Mouse (Mus musculus) MEL (cell line): Measurements from ENCODE around the gene Me3. TPM values are rescaled to one million over a fixed set of nuclear protein-coding genes. Genes with fewer than 3 reads are reported as not detected.

Experiments
- DNase-seq: peaks from one replicate; pipeline ENCODE4 v3.0.0; 2011; ENCODE audit warnings: low read depth, low spot score
- H3K27ac ChIP-seq: 2 replicates; pipeline ENCODE4 v1.5.1; 2012; ENCODE audit warnings: low read depth, mild to moderate bottlenecking, control low read depth, low read length, moderate library complexity; ENCODE audit not compliant: control insufficient read depth
- H3K27me3 ChIP-seq, 2 experiments: fragments of 150-350 bp in 1 of 2; sonication (generic) in 1 of 2; 2 replicates each; pipeline ENCODE4 v1.6.1; 2012; ENCODE audit warnings: low read length in 2 of 2, mild to moderate bottlenecking in 2 of 2, improper control_type of control experiment in 1 of 2, moderate library complexity in 1 of 2; ENCODE audit not compliant: insufficient read depth in 2 of 2, control insufficient read depth in 1 of 2
- H3K36me3 ChIP-seq, 2 experiments: 2 replicates each; pipeline ENCODE4 v1.6.1; 2012 to 2014; ENCODE audit warnings: low read length in 2 of 2, improper control_type of control experiment in 1 of 2, inconsistent platforms in 1 of 2, mild to moderate bottlenecking in 1 of 2; ENCODE audit not compliant: insufficient read depth in 2 of 2, control insufficient read depth in 1 of 2
- H3K4me1 ChIP-seq, 2 experiments: fragments of 150-350 bp in 1 of 2; sonication (generic) in 1 of 2; 2 replicates each; pipeline ENCODE4 v1.6.1; 2012; ENCODE audit warnings: low read length in 2 of 2, improper control_type of control experiment in 1 of 2, mild to moderate bottlenecking in 1 of 2; ENCODE audit not compliant: insufficient read depth in 2 of 2, control insufficient read depth in 1 of 2
- H3K4me3 ChIP-seq, 2 experiments: fragments of 150-350 bp in 1 of 2; sonication (generic) in 1 of 2; 2 replicates each; pipeline ENCODE4 v1.5.1; 2012; ENCODE audit warnings: low read depth in 2 of 2, low read length in 2 of 2, mild to moderate bottlenecking in 2 of 2, moderate library complexity in 2 of 2, control low read depth in 1 of 2, improper control_type of control experiment in 1 of 2; ENCODE audit not compliant: control insufficient read depth in 1 of 2, insufficient read depth in 1 of 2
- H3K79me2 ChIP-seq: 2 replicates; pipeline ENCODE4 v1.6.1; 2012; ENCODE audit warnings: mild to moderate bottlenecking, low read length, moderate library complexity; ENCODE audit not compliant: control insufficient read depth, poor library complexity, insufficient read depth
- H3K9ac ChIP-seq: 2 replicates; pipeline ENCODE4 v1.6.1; 2012; ENCODE audit warnings: low read depth, mild to moderate bottlenecking, control low read depth, low read length, moderate library complexity; ENCODE audit not compliant: control insufficient read depth, poor library complexity, severe bottlenecking
- H3K9me3 ChIP-seq: fragments of 150-350 bp; sonication (generic); replicated peaks from 2 replicates; pipeline ENCODE4 v1.6.1; 2012; ENCODE audit warnings: mild to moderate bottlenecking, low read length, improper control_type of control experiment, moderate library complexity; ENCODE audit not compliant: insufficient read depth
- BHLHE40 ChIP-seq: IDR thresholded peaks from 2 replicates; pipeline ENCODE4 v1.6.1; 2012; ENCODE audit warnings: low read depth, mild to moderate bottlenecking, inconsistent platforms, low read length, improper control_type of control experiment, borderline replicate concordance
- CHD2 ChIP-seq: IDR thresholded peaks from 2 replicates; pipeline ENCODE4 v1.6.1; 2011; ENCODE audit warnings: low read length, improper control_type of control experiment
- CTCF ChIP-seq, 3 experiments: IDR thresholded peaks in 2 of 3; conservative IDR thresholded peaks in 1 of 3; 2 replicates each; pipeline ENCODE4 v1.5.1; 2011 to 2012; ENCODE audit warnings: low read length in 3 of 3, low read depth in 2 of 3, mild to moderate bottlenecking in 2 of 3, improper control_type of control experiment in 1 of 3, inconsistent platforms in 1 of 3, mixed read lengths in 1 of 3, moderate library complexity in 1 of 3; ENCODE audit not compliant: control insufficient read depth in 1 of 3, insufficient read depth in 1 of 3, poor library complexity in 1 of 3, severe bottlenecking in 1 of 3
- E2F4 ChIP-seq: IDR thresholded peaks from 2 replicates; pipeline ENCODE4 v1.6.1; 2011; ENCODE audit warnings: low read depth, low read length, improper control_type of control experiment, borderline replicate concordance
- ELF1 ChIP-seq: IDR thresholded peaks from 2 replicates; pipeline ENCODE4 v1.6.1; 2014; ENCODE audit warnings: low read depth, mild to moderate bottlenecking, inconsistent platforms, low read length, improper control_type of control experiment, moderate library complexity
- EP300 ChIP-seq, 2 experiments: IDR thresholded peaks; 2 replicates each; pipeline ENCODE4 v1.6.1; 2011; ENCODE audit warnings: improper control_type of control experiment in 2 of 2, low read length in 2 of 2, low read depth in 1 of 2, mild to moderate bottlenecking in 1 of 2
- ETS1 ChIP-seq: IDR thresholded peaks from 2 replicates; pipeline ENCODE4 v1.6.1; 2012; ENCODE audit warnings: low read depth, mild to moderate bottlenecking, inconsistent platforms, low read length, improper control_type of control experiment, moderate library complexity
- GATA1 ChIP-seq: IDR thresholded peaks from 2 replicates; pipeline ENCODE4 v1.6.1; 2011; ENCODE audit warnings: low read depth, low read length, improper control_type of control experiment
- HCFC1 ChIP-seq: IDR thresholded peaks from 2 replicates; pipeline ENCODE4 v1.6.1; 2012; ENCODE audit warnings: low read depth, mild to moderate bottlenecking, inconsistent platforms, low read length, improper control_type of control experiment, moderate library complexity
- KAT2A ChIP-seq: conservative IDR thresholded peaks from 2 replicates; pipeline ENCODE4 v1.6.1; 2012; ENCODE audit warnings: low read depth, low read length, improper control_type of control experiment, inconsistent platforms
- MAFK ChIP-seq: IDR thresholded peaks from 2 replicates; pipeline ENCODE4 v1.6.1; 2011; ENCODE audit warnings: low read depth, mild to moderate bottlenecking, low read length, improper control_type of control experiment, borderline replicate concordance
- MAX ChIP-seq: IDR thresholded peaks from 2 replicates; pipeline ENCODE4 v1.6.1; 2011; ENCODE audit warnings: low read length, improper control_type of control experiment
- MYB ChIP-seq: IDR thresholded peaks from 2 replicates; pipeline ENCODE4 v1.6.1; 2011; ENCODE audit warnings: mild to moderate bottlenecking, low read depth, low read length, improper control_type of control experiment
- NELFE ChIP-seq: IDR thresholded peaks from 2 replicates; pipeline ENCODE4 v1.6.1; 2011; ENCODE audit warnings: low read depth, low read length, improper control_type of control experiment
- NRF1 ChIP-seq: IDR thresholded peaks from 2 replicates; pipeline ENCODE4 v1.6.1; 2014; ENCODE audit warnings: low read depth, mild to moderate bottlenecking, inconsistent platforms, low read length, improper control_type of control experiment, moderate library complexity; ENCODE audit not compliant: poor library complexity, insufficient read depth, severe bottlenecking
- POLR2A ChIP-seq, 2 experiments: IDR thresholded peaks; 2 replicates each; pipeline ENCODE4 v1.6.1; 2011 to 2012; ENCODE audit warnings: low read length in 2 of 2, mild to moderate bottlenecking in 2 of 2, control low read depth in 1 of 2, improper control_type of control experiment in 1 of 2, low read depth in 1 of 2, moderate library complexity in 1 of 2; ENCODE audit not compliant: control insufficient read depth in 1 of 2, insufficient read depth in 1 of 2, poor library complexity in 1 of 2
- POLR2AphosphoS5 ChIP-seq: IDR thresholded peaks from 2 replicates; pipeline ENCODE4 v1.6.1; 2012; ENCODE audit warnings: low read depth, borderline replicate concordance, mild to moderate bottlenecking, inconsistent platforms, low read length, moderate library complexity, mixed read lengths
- SIN3A ChIP-seq: IDR thresholded peaks from 2 replicates; pipeline ENCODE4 v1.6.1; 2012; ENCODE audit warnings: low read length, improper control_type of control experiment, inconsistent platforms
- SMC3 ChIP-seq: IDR thresholded peaks from 2 replicates; pipeline ENCODE4 v1.6.1; 2011; ENCODE audit warnings: low read depth, low read length, improper control_type of control experiment
- TBP ChIP-seq: IDR thresholded peaks from 2 replicates; pipeline ENCODE4 v1.8.0; 2011; ENCODE audit warnings: low read depth, low read length, improper control_type of control experiment
- UBTF ChIP-seq: IDR thresholded peaks from 2 replicates; pipeline ENCODE4 v1.6.1; 2012; ENCODE audit warnings: low read depth, mild to moderate bottlenecking, inconsistent platforms, low read length, improper control_type of control experiment, moderate library complexity, borderline replicate concordance; ENCODE audit not compliant: insufficient read depth
- USF1 ChIP-seq: IDR thresholded peaks from 2 replicates; pipeline ENCODE4 v1.6.1; 2014; ENCODE audit warnings: low read depth, mild to moderate bottlenecking, inconsistent platforms, low read length, improper control_type of control experiment, moderate library complexity
- ZC3H11A ChIP-seq: IDR thresholded peaks from 2 replicates; pipeline ENCODE4 v1.6.1; 2012; ENCODE audit warnings: low read depth, mild to moderate bottlenecking, inconsistent platforms, low read length, improper control_type of control experiment
- ZKSCAN1 ChIP-seq: IDR thresholded peaks from 2 replicates; pipeline ENCODE4 v1.6.1; 2012; ENCODE audit warnings: low read depth, mild to moderate bottlenecking, inconsistent platforms, low read length, improper control_type of control experiment, moderate library complexity
- ZMIZ1 ChIP-seq: IDR thresholded peaks from 2 replicates; pipeline ENCODE4 v1.6.1; 2012; ENCODE audit warnings: low read depth, mild to moderate bottlenecking, inconsistent platforms, low read length, improper control_type of control experiment, moderate library complexity
- polyA plus RNA-seq, 2 experiments: library from polyadenylated mRNA; stranded (reverse) in 1 of 2; unstranded in 1 of 2; fragments of >175 nt in 1 of 2; fragments of >200 nt in 1 of 2; gene quantifications; 2 replicates each; pipeline versions ENCODE4 v1.2.1 to v1.2.4; 2012; ENCODE audit warnings: low replicate concordance in 2 of 2, low read depth in 1 of 2; ENCODE audit not compliant: insufficient read length in 2 of 2, insufficient read depth in 1 of 2, missing spikeins in 1 of 2
- total RNA-seq: library from RNA; depleted of rRNA; stranded (reverse); fragments of 300-350 nt; gene quantifications from 2 replicates; pipeline ENCODE4 v1.2.3, GENCODE M21; 2012

Me3 gene
- total and polyA plus RNA-seq, 3 experiments: 0.35 TPM; not detected in 2

DNA sequence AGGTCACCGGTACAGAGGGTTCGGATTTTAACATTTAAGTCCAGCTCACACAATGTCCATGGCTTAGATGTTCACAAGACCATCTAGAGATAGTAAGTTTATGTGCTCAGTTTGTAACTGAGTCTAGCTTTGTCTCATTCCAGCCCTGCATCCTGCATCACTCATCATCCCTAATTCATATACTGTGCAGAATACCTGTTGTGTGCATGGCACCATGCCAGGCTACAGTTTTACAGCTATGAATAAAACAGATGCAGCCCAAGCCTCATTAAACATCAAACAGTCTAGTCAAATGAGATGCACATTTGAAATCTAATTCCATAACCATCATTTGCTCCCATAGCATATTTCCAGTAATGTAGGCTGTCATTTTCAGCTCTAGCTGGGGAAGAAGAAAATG is 143.7 kb downstream of the Me3 start:
- H3K36me3 ChIP-seq: no peaks in the 10 kb centered on the region
- TF ChIP-seq EP300 (IDR thresholded peaks at IDR 0.05; ENCODE audit: low read depth in 1 of 2, low read length in 2 of 2): no peak
- no peak for TF ChIP-seq GATA1
- TF ChIP-seq ETS1: no peak
- TF ChIP-seq ELF1: no peak
- TF ChIP-seq USF1: no peak
- TF ChIP-seq MAX: no peak
- no peak for TF ChIP-seq POLR2AphosphoS5
- TF ChIP-seq TBP: no peak
- no peak for TF ChIP-seq ZMIZ1
- TF ChIP-seq POLR2A (IDR thresholded peaks at IDR 0.05; ENCODE audit: control insufficient read depth in 1 of 2, insufficient read depth in 1 of 2, low read depth in 1 of 2, low read length in 2 of 2, poor library complexity in 1 of 2): no peak
- TF ChIP-seq CHD2: no peak
- TF ChIP-seq ZKSCAN1: no peak
- no peak for TF ChIP-seq MAFK
- TF ChIP-seq SIN3A: no peak
- TF ChIP-seq NRF1: no peak
- no peak for TF ChIP-seq MYB
- TF ChIP-seq SMC3: no peak
- TF ChIP-seq E2F4: no peak
- no peak for TF ChIP-seq CTCF (IDR thresholded peaks at IDR 0.05 in 2 of 3, conservative IDR thresholded peaks at IDR 0.05 in 1 of 3; ENCODE audit: control insufficient read depth in 1 of 3, insufficient read depth in 1 of 3, low read depth in 2 of 3, low read length in 3 of 3, poor library complexity in 1 of 3, severe bottlenecking in 1 of 3)
- TF ChIP-seq, all 39 proteins: peak for 0
- H3K27me3 ChIP-seq: no peaks in the 10 kb centered on the region

DNA sequence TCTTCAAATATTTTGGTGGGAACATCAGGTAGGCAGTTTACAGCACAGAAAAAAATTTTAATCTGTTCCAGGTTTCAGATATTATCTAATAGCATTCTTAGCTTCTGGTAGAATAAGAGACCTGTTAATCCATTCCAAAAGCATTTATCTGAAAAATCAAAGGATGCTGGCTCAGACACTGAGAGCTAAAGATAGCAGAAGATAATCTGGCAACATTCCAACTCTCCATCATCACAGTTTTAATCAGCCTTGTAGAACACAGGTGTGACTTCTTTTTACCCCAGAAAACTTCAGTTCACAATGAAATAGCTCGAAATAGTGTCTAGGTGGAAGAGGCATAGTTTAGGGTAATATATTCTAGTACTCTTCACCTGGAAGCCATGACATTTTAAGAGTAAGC is 149.2 kb downstream of the Me3 start:
- Histone ChIP-seq H3K4me1 (no peaks in the 10 kb centered on the region), H3K79me2 (no peaks in the 10 kb centered on the region), H3K4me3 (no peak overlapping the region), H3K9me3 (no peaks in the 10 kb centered on the region), H3K27me3 (no peaks in the 10 kb centered on the region)
- TF ChIP-seq KAT2A (no peak), NRF1 (no peak), ZC3H11A (no peak), USF1 (no peak), UBTF (no peak), POLR2A (IDR thresholded peaks at IDR 0.05; ENCODE audit: control insufficient read depth in 1 of 2, insufficient read depth in 1 of 2, low read depth in 1 of 2, low read length in 2 of 2, poor library complexity in 1 of 2) (no peak), ELF1 (no peak), E2F4 (no peak), BHLHE40 (no peak), HCFC1 (no peak), NELFE (no peak)
- TF ChIP-seq, all 39 proteins: peak for 0
- Histone ChIP-seq H3K36me3 (no peaks in the 10 kb centered on the region), H3K27ac (no peak overlapping the region), H3K9ac (no peak overlapping the region)
- no peak for DNase-seq

More for the DNA sequence above, 143.7 kb downstream of the Me3 start:
- DNase-seq: no peak
- Histone ChIP-seq H3K9ac (no peak overlapping the region), H3K27ac (no peak overlapping the region), H3K4me3 (no peak overlapping the region), H3K9me3 (no peaks in the 10 kb centered on the region), H3K4me1 (no peaks in the 10 kb centered on the region), H3K79me2 (no peaks in the 10 kb centered on the region)
